Comparison of ENCODE assay signal across 9 mouse cellular contexts in genomic region chr7:139905661-139906060, GRCm38 (mm10). TPM values are rescaled to one million over a fixed set of nuclear protein-coding genes. Genes with fewer than 3 reads are reported as not detected.
A peak's percentile ranks its signal among the peaks of the same experiment; 100 is the strongest.
DNase-seq lines count a peak whose midpoint lies in the region; ATAC-seq lines count a peak whose summit lies in the region.
"Had no signal": no experiment of that assay in that cellular context is flagged by ENCODE, and none has a peak within 500 bp of the region (broad histone marks: within the 10 kb centered on the region; RNA-seq: fewer than 3 reads in every experiment).

No protein-coding gene starts in this region.

- no peaks in the 10 kb centered on the region for H3K9me3 ChIP-seq in forebrain, embryonic 11.5 days (ENCODE audit: control insufficient read depth, low read length)
- no peaks in the 10 kb centered on the region for H3K9me3 ChIP-seq in forebrain, embryonic 16.5 days (ENCODE audit: control insufficient read depth, low read length)
- no peaks in the 10 kb centered on the region for H3K9me3 ChIP-seq in midbrain, embryonic 13.5 days
- H3K9me3 ChIP-seq: limb, embryonic 15.5 days had no signal

- no peaks in the 10 kb centered on the region for H3K36me3 ChIP-seq in forebrain, embryonic 11.5 days (ENCODE audit: control insufficient read depth, insufficient read depth, low read length)
- no peaks in the 10 kb centered on the region for H3K36me3 ChIP-seq in forebrain, embryonic 16.5 days (ENCODE audit: control insufficient read depth, insufficient read depth)
- H3K36me3 ChIP-seq in midbrain, embryonic 13.5 days, result no peaks in the 10 kb centered on the region
- H3K36me3 ChIP-seq: limb, embryonic 15.5 days had no signal

- H3K27ac ChIP-seq in forebrain, embryonic 11.5 days (ENCODE audit: low read depth, low read length), result no peak overlapping the region
- H3K27ac ChIP-seq in forebrain, embryonic 16.5 days (ENCODE audit: low read length), result no peak overlapping the region
- H3K27ac ChIP-seq in midbrain, embryonic 13.5 days, result no peak overlapping the region
- H3K27ac ChIP-seq: limb, embryonic 15.5 days had no signal

- no peak overlapping the region for H3K4me2 ChIP-seq in forebrain, embryonic 11.5 days (ENCODE audit: low read depth, low read length, severe bottlenecking)
- no peak overlapping the region for H3K4me2 ChIP-seq in forebrain, embryonic 16.5 days (ENCODE audit: low read length)
- peak overlapping the region; percentile 27; the same call in 1 of the 2 replicates for H3K4me2 ChIP-seq in midbrain, embryonic 13.5 days (replicated peaks)
- H3K4me2 ChIP-seq: limb, embryonic 15.5 days had no signal

- 10% methylated on average over 6 of the region's 6 CpGs for WGBS in forebrain, embryonic 11.5 days
- 5% methylated on average over 6 of the region's 6 CpGs for WGBS in forebrain, embryonic 16.5 days
- 7% methylated on average over 6 of the region's 6 CpGs for WGBS in midbrain, embryonic 13.5 days

- H3K4me1 ChIP-seq in forebrain, embryonic 11.5 days (replicated peaks; ENCODE audit: control insufficient read depth, insufficient read depth, low read length), result no peaks in the 10 kb centered on the region; the same call in 1 of the 2 replicates
- H3K4me1 ChIP-seq in forebrain, embryonic 16.5 days (replicated peaks; ENCODE audit: control insufficient read depth, insufficient read depth, low read length), result peaks cover 25% of the 10 kb centered on the region
- H3K4me1 ChIP-seq in midbrain, embryonic 13.5 days (replicated peaks), result peaks cover 39% of the 10 kb centered on the region

- H3K4me3 ChIP-seq in forebrain, embryonic 11.5 days (ENCODE audit: low read depth, low read length), result no peak overlapping the region
- H3K4me3 ChIP-seq in forebrain, embryonic 16.5 days (replicated peaks; ENCODE audit: low read length), result no peak overlapping the region
- no peak overlapping the region for H3K4me3 ChIP-seq in midbrain, embryonic 13.5 days (replicated peaks)
- H3K4me3 ChIP-seq: limb, embryonic 15.5 days had no signal

- H3K27me3 ChIP-seq in forebrain, embryonic 11.5 days (ENCODE audit: control insufficient read depth, insufficient read depth, low read length), result no peaks in the 10 kb centered on the region
- peaks cover 3% of the 10 kb centered on the region; the same call in 1 of the 2 replicates for H3K27me3 ChIP-seq in forebrain, embryonic 16.5 days (replicated peaks; ENCODE audit: control insufficient read depth, insufficient read depth, low read length)
- H3K27me3 ChIP-seq in midbrain, embryonic 13.5 days, result peaks cover 10% of the 10 kb centered on the region

- intact Hi-C loops in heart, postnatal 10 days (cut with DNase I), result loop anchor here (2.0 to 5.0 kb wide), 2 partner anchors 89 to 157 kb away; no protein-coding TSS in a partner anchor

- H3K9ac ChIP-seq in forebrain, embryonic 11.5 days (ENCODE audit: low read length), result no peak overlapping the region
- no peak overlapping the region for H3K9ac ChIP-seq in forebrain, embryonic 16.5 days (replicated peaks; ENCODE audit: low read depth, low read length)
- H3K9ac ChIP-seq in midbrain, embryonic 13.5 days (replicated peaks), result no peak overlapping the region
- H3K9ac ChIP-seq: limb, embryonic 15.5 days had no signal

- peak; percentile 33 for ATAC-seq in forebrain, embryonic 11.5 days (replicated peaks; ENCODE audit: low FRiP score)
- no peak for ATAC-seq in forebrain, embryonic 16.5 days
- ATAC-seq in CD4-positive, CD25-positive, alpha-beta regulatory T cell, adult 4 months, result peak; percentile 92
- no peak for ATAC-seq in midbrain, embryonic 13.5 days

- peak; percentile 70 for DNase-seq in forebrain, embryonic 11.5 days (ENCODE audit: low spot score)
- DNase-seq in c-Kit-positive CD71-positive TER-119-positive erythroid progenitor cells, embryonic 14.5 days (ENCODE audit: low spot score), result peak; percentile 6
- peak; percentile 36 to 55 for DNase-seq in heart, postnatal 10 days
- peak; percentile 42 for DNase-seq in kidney, postnatal 14 days
- DNase-seq in frontal cortex, postnatal 25 days (ENCODE audit: low spot score in 2 of 2), result no peak

RNA-seq across cellular contexts. Expression of gene Kndc1, which starts 11.2 kb away (rescaled TPM):
- polyA plus RNA-seq in forebrain, embryonic 11.5 days (2014; fragmentation: Nextera tagmentation; extraction: Ambion mirVana), result 0.44 and 0.59 TPM in 2 replicates
- 4.0 and 7.7 TPM in 2 replicates for polyA plus RNA-seq in forebrain, embryonic 16.5 days (2015; fragmentation: Nextera tagmentation; extraction: Ambion mirVana)
- polyA plus RNA-seq in CD4-positive, CD25-positive, alpha-beta regulatory T cell, adult 4 months (2017; shearing (Covaris generic)), result under 1 TPM; 0.44 to 0.58 TPM
- total RNA-seq in heart, postnatal 10 days (2021), result not detected
- polyA plus RNA-seq in midbrain, embryonic 13.5 days (2015; fragmentation: Nextera tagmentation; extraction: Ambion mirVana), result 6.0 and 7.2 TPM in 2 replicates

RNA-seq across cellular contexts. Expression of gene Utf1, which starts 37.9 kb away (rescaled TPM):
- polyA plus RNA-seq in forebrain, embryonic 11.5 days (2014; fragmentation: Nextera tagmentation; extraction: Ambion mirVana), result not detected in 2 replicates
- not detected in 2 replicates for polyA plus RNA-seq in forebrain, embryonic 16.5 days (2015; fragmentation: Nextera tagmentation; extraction: Ambion mirVana)
- polyA plus RNA-seq in CD4-positive, CD25-positive, alpha-beta regulatory T cell, adult 4 months (2017; shearing (Covaris generic)), result 1 to 10 TPM; 3.7 to 6.1 TPM
- total RNA-seq in heart, postnatal 10 days (2021), result not detected
- polyA plus RNA-seq in midbrain, embryonic 13.5 days (2015; fragmentation: Nextera tagmentation; extraction: Ambion mirVana), result not detected in 2 replicates

Comparison
In these comparisons a context has a peak if more than half of its experiments do, and no peak if none do; other contexts are left out.
1. ATAC-seq: peak in forebrain, embryonic 11.5 days (single experiment) and CD4-positive, CD25-positive, alpha-beta regulatory T cell, adult 4 months (single experiment); none in forebrain, embryonic 16.5 days (single experiment) and midbrain, embryonic 13.5 days (single experiment).
2. DNase-seq: peak in forebrain, embryonic 11.5 days (single experiment), c-Kit-positive CD71-positive TER-119-positive erythroid progenitor cells, embryonic 14.5 days (single experiment), heart, postnatal 10 days (2 of 2) and kidney, postnatal 14 days (single experiment); none in frontal cortex, postnatal 25 days (0 of 2).